Mouse (Mus musculus) liver, embryonic 12.5 days (tissue): ENCODE data around the gene Trim2. TPM values are rescaled to one million over a fixed set of nuclear protein-coding genes. Genes with fewer than 3 reads are reported as not detected.

ENCODE experiments used
- ATAC-seq: fragments of 200-750 bp; cut with Nextera tagmentation; 2 replicates; pipeline ENCODE4 v1.8.0; 2017; ENCODE audit warnings: moderate number of reproducible peaks, mild to moderate bottlenecking, moderate library complexity
- H3K27ac ChIP-seq: fragments of 300-500 bp; sonication (generic); 2 replicates; pipeline ENCODE4 v1.5.1; 2016; ENCODE audit warnings: mild to moderate bottlenecking
- H3K27me3 ChIP-seq: fragments of 300-500 bp; sonication (generic); replicated peaks from 2 replicates; pipeline ENCODE4 v1.6.1; 2016; ENCODE audit warnings: mild to moderate bottlenecking, moderate library complexity
- H3K36me3 ChIP-seq: fragments of 300-500 bp; sonication (generic); 2 replicates; pipeline ENCODE4 v1.6.1; 2016; ENCODE audit warnings: mild to moderate bottlenecking, moderate library complexity
- H3K4me1 ChIP-seq: fragments of 300-500 bp; sonication (generic); 2 replicates; pipeline ENCODE4 v1.6.1; 2016
- H3K4me2 ChIP-seq: fragments of 300-500 bp; sonication (generic); 2 replicates; pipeline ENCODE4 v1.6.1; 2016; ENCODE audit warnings: mild to moderate bottlenecking, moderate library complexity
- H3K4me3 ChIP-seq: fragments of 300-500 bp; sonication (generic); 2 replicates; pipeline ENCODE4 v1.5.1; 2016; ENCODE audit warnings: mild to moderate bottlenecking, moderate library complexity
- H3K9ac ChIP-seq: fragments of 300-500 bp; sonication (generic); 2 replicates; pipeline ENCODE4 v1.6.1; 2016; ENCODE audit warnings: mild to moderate bottlenecking, moderate library complexity
- H3K9me3 ChIP-seq: fragments of 300-500 bp; sonication (generic); replicated peaks from 2 replicates; pipeline ENCODE4 v1.6.1; 2016; ENCODE audit warnings: mild to moderate bottlenecking, moderate library complexity
- WGBS: fragments of 180-500 bp; shearing (Covaris S2); methylation state at CpG from one replicate; pipeline ENCODE4 v1.1.7; 2016; ENCODE audit not compliant: insufficient replicate concordance; 5-methylcytosine and 5-hydroxymethylcytosine counted together
- polyA plus RNA-seq: library from polyadenylated mRNA; unstranded; fragments of >200 nt; fragmentation: Nextera tagmentation; extraction: Ambion mirVana; gene quantifications from 2 replicates; pipeline ENCODE4 v1.2.1, GENCODE M21; 2016

Trim2 gene
- polyA plus RNA-seq, 1 experiment from 2014 or later, result 4.0 TPM

- H3K4me1 ChIP-seq, result no peaks in the 10 kb centered on the region
- no peak overlapping the region for H3K9ac ChIP-seq
- no peak overlapping the region for H3K4me2 ChIP-seq
- H3K4me3 ChIP-seq, result no peak overlapping the region
- no peaks in the 10 kb centered on the region for H3K36me3 ChIP-seq
- no peaks in the 10 kb centered on the region for H3K27me3 ChIP-seq
- no peak for ATAC-seq
- H3K27ac ChIP-seq, result no peak overlapping the region
- no peaks in the 10 kb centered on the region for H3K9me3 ChIP-seq
- 81% methylated on average over 7 of the region's 7 CpGs for WGBS
Measured at GRCm38 (mm10) chr3:84118178-84118577, 188.5 kb downstream of the Trim2 start.

Other genes starting within 250 kb of the Trim2 start
- 12.3 and 12.8 TPM in 2 replicates for gene Mnd1, start 151.1 kb downstream of the Trim2 start, polyA plus RNA-seq
- 0.30 TPM in 1 of 2 replicates, not detected in the other for gene Gm6525, start 132.8 kb downstream of the Trim2 start, polyA plus RNA-seq
- 26.5 and 31.5 TPM in 2 replicates for gene Fhdc1, start 173.6 kb upstream of the Trim2 start, polyA plus RNA-seq